Mouse (Mus musculus) ES-E14 (cell line): Measurements from ENCODE around the gene Mea1.

Experiments used
- CHD2 ChIP-seq: IDR thresholded peaks from 2 replicates; pipeline ENCODE4 v1.6.1; 2014; ENCODE audit warnings: mild to moderate bottlenecking, low read depth, low read length, inconsistent platforms
- ZNF384 ChIP-seq: IDR thresholded peaks from 2 replicates; pipeline ENCODE4 v1.6.1; 2012; ENCODE audit warnings: low read depth, low read length, inconsistent platforms

GRCm38 (mm10) chr17:46706375-46707089 lies 27.9 kb downstream of the Mea1 start:
- TF ChIP-seq ZNF384 (no peak), CHD2 (no peak)
